11 mouse cellular contexts compared by ENCODE assay signal in the genomic region with DNA sequence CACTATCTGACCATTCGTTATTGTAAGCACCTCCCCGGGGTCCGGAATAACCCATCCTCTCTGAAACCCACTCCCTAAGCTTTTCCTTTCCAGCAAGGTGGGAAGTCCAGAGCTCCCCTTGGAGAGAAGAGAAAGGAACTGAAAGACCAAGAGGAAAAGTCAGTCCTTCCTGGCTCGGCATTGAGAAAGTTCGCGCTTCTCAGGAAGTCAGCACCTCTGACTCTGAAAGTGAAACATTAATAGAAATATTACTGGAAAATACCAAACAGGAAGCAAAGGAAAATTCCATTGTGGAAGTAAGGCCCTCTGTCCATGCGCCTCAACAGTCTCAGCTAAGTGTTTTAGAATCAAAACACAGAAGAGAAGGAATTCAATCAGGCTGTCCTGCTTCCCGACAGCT. TPM values are rescaled to one million over a fixed set of nuclear protein-coding genes. Genes with fewer than 3 reads are reported as not detected.
DNase-seq lines count a peak whose midpoint lies in the region; ATAC-seq and TF ChIP-seq lines count a peak whose summit lies in the region.
"Had no signal": no experiment of that assay in that cellular context is flagged by ENCODE, and none has a peak within 500 bp of the region (broad histone marks: within the 10 kb centered on the region; RNA-seq: fewer than 3 reads in every experiment).

No protein-coding gene starts in this region.

- no peak for TF ChIP-seq CTCF in layer of hippocampus, adult 2 months (conservative IDR thresholded peaks at IDR 0.05)
- TF ChIP-seq CTCF in kidney, postnatal 0 days (IDR thresholded peaks at IDR 0.05; ENCODE audit: low read depth) = no peak

- peak overlapping the region; percentile 18; the same call in 1 of the 2 replicates for H3K27ac ChIP-seq in layer of hippocampus, adult 2 months
- H3K27ac ChIP-seq in intestine, embryonic 14.5 days (ENCODE audit: low read depth) = 0 out of 2 replicates have a peak overlapping the region, but pooled peaks have one; percentile 49
- peak overlapping the region; percentile 90 for H3K27ac ChIP-seq in kidney, postnatal 0 days

- H3K36me3 ChIP-seq in intestine, embryonic 14.5 days (ENCODE audit: control insufficient read depth, insufficient read depth, low read length) = peaks cover 5% of the 10 kb centered on the region; the same call in 1 of the 2 replicates
- no peaks in the 10 kb centered on the region for H3K36me3 ChIP-seq in kidney, postnatal 0 days (ENCODE audit: insufficient read depth, low read length)

- H3K4me3 ChIP-seq in layer of hippocampus, adult 2 months = no peak overlapping the region
- no peak overlapping the region for H3K4me3 ChIP-seq in intestine, embryonic 14.5 days (ENCODE audit: low read depth, low read length)
- H3K4me3 ChIP-seq in kidney, postnatal 0 days (replicated peaks; ENCODE audit: low read depth, low read length) = no peak overlapping the region

- peaks cover 24% of the 10 kb centered on the region for H3K4me1 ChIP-seq in intestine, embryonic 14.5 days (replicated peaks; ENCODE audit: control insufficient read depth, insufficient read depth, low read length)
- peaks cover 63% of the 10 kb centered on the region for H3K4me1 ChIP-seq in kidney, postnatal 0 days (replicated peaks; ENCODE audit: insufficient read depth, low read length)

- ATAC-seq in intestine, embryonic 14.5 days (replicated peaks; ENCODE audit: low FRiP score, low TSS enrichment, low read depth) = no peak
- no peak for ATAC-seq in kidney, postnatal 0 days (replicated peaks; ENCODE audit: low FRiP score, low read depth)
- ATAC-seq in megakaryocyte, adult 5-6 weeks (ENCODE audit: poor library complexity, severe bottlenecking) = peak; percentile 14; the same call in 1 of the 2 replicates

- no peak for DNase-seq in layer of hippocampus, adult 2 months (ENCODE audit: low spot score in 2 of 2)
- DNase-seq in layer of hippocampus, adult 9-10 months (ENCODE audit: low spot score) = no peak
- DNase-seq in intestine, embryonic 14.5 days (ENCODE audit: low spot score) = no peak
- DNase-seq in kidney, postnatal 0 days (ENCODE audit: low spot score) = peak; percentile 77
- no peak for DNase-seq in cerebellum, adult 11-12 months
- DNase-seq in frontal cortex, postnatal 36 days (ENCODE audit: low spot score in 2 of 2) = no peak
- DNase-seq: cerebellum, adult 2 months; gastrocnemius, postnatal 10 days; right cerebral cortex, postnatal 25 days; thymus, postnatal 25 days had no signal

- no peak overlapping the region for H3K9ac ChIP-seq in intestine, embryonic 14.5 days (ENCODE audit: low read length)
- 0 out of 2 replicates have a peak overlapping the region, but pooled peaks have one; percentile 27 for H3K9ac ChIP-seq in kidney, postnatal 0 days (ENCODE audit: low read depth, low read length)

- no peak overlapping the region for H3K4me2 ChIP-seq in intestine, embryonic 14.5 days (ENCODE audit: low read length)
- H3K4me2 ChIP-seq in kidney, postnatal 0 days (ENCODE audit: low read length) = peak overlapping the region; percentile 34

- no peaks in the 10 kb centered on the region for H3K27me3 ChIP-seq in intestine, embryonic 14.5 days (replicated peaks; ENCODE audit: control insufficient read depth, insufficient read depth, low read length)
- no peaks in the 10 kb centered on the region for H3K27me3 ChIP-seq in kidney, postnatal 0 days (ENCODE audit: insufficient read depth, low read length)

- 36% methylated on average over 8 of the region's 8 CpGs for WGBS in intestine, embryonic 14.5 days
- 36% methylated on average over 8 of the region's 8 CpGs for WGBS in kidney, postnatal 0 days

- H3K9me3 ChIP-seq in intestine, embryonic 14.5 days (ENCODE audit: control insufficient read depth, low read length) = no peaks in the 10 kb centered on the region
- H3K9me3 ChIP-seq in kidney, postnatal 0 days (replicated peaks; ENCODE audit: low read length) = no peaks in the 10 kb centered on the region

RNA-seq across cellular contexts. Expression of a gene that starts 11.9 kb away (rescaled TPM):
- 10 to 100 TPM; 14.1 to 18.8 TPM for total RNA-seq in layer of hippocampus, adult 2 months (2021)
- 5.3 and 7.3 TPM in 2 replicates for polyA plus RNA-seq in intestine, embryonic 14.5 days (2014; fragmentation: Nextera tagmentation; extraction: Ambion mirVana)
- 5.4 and 6.6 TPM in 2 replicates for polyA plus RNA-seq in kidney, postnatal 0 days (2015; fragmentation: Nextera tagmentation; extraction: Ambion mirVana)
- 3.7 and 3.9 TPM in 2 replicates for total RNA-seq in megakaryocyte, adult 5-6 weeks (2015)
- total RNA-seq in megakaryocyte, adult 5-6 weeks (2017) = 1.8 and 3.3 TPM in 2 replicates

Comparison
In these comparisons a context has a peak if more than half of its experiments do, and no peak if none do; other contexts are left out.
1. H3K27ac ChIP-seq: peak in every context shown above with its lines; median percentile 90 in kidney, postnatal 0 days; 49 in intestine, embryonic 14.5 days; 18 in layer of hippocampus, adult 2 months.